8 mouse cellular contexts compared by ENCODE assay signal in the genomic region with DNA sequence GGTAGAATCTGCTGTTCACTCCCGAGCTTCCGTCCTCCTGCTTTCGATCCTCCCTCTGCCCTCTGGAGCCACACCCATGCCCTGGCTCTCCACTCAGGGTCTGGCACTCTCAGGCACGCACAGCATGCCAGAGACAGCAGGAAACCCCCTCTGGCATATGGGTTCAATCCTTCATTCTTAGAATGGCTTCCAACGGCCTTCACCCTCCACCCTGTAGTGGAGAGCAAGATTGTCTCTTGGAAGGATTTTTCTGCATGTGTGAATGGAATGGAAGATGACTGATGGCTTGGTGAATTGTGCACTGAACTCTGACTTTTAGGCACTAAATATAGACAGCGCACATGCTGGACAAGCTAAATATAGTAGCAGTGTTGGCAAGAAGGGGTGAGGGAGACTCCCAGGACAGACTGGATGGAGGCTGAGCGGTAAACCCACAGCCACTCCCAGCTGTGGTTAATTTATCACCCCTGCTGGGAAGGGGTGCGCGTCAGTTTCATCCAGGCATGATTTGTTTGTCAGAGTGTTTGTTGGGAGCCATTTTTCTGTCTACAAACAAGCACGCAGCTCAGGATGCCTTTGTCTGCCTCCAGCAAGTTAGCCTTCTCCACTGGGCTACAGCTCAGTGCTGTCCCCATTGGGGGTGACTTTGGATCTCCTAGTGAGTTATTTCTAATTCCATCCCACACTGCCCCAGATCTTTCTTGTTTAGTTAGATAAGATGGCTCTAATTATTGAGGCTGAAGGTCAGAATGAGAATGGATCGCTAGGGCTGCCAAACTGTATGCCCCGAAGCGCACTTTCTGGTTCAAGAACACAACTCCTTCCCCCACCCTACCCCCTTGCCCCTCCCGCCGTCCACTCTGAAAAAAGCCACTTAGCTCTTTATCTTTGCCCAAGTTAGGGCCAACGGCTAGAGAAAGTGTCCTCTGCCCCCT. TPM values are rescaled to one million over a fixed set of nuclear protein-coding genes. Genes with fewer than 3 reads are reported as not detected.
DNase-seq lines count a peak whose midpoint lies in the region; ATAC-seq and TF ChIP-seq lines count a peak whose summit lies in the region.
"Had no signal": no experiment of that assay in that cellular context is flagged by ENCODE, and none has a peak within 500 bp of the region (broad histone marks: within the 10 kb centered on the region; RNA-seq: fewer than 3 reads in every experiment).

No protein-coding gene starts in this region.

- H3K27me3 ChIP-seq in heart, embryonic 13.5 days (replicated peaks), result no peaks in the 10 kb centered on the region
- H3K27me3 ChIP-seq in kidney, postnatal 0 days (ENCODE audit: insufficient read depth, low read length), result no peaks in the 10 kb centered on the region
- no peaks in the 10 kb centered on the region for H3K27me3 ChIP-seq in neural tube, embryonic 12.5 days (replicated peaks)

- no peak; the same call in 1 of the 2 replicates for ATAC-seq in heart, embryonic 13.5 days (ENCODE audit: extremely low read depth, insufficient number of reproducible peaks, low FRiP score, low TSS enrichment)
- ATAC-seq in kidney, postnatal 0 days (replicated peaks; ENCODE audit: low FRiP score, low read depth), result no peak
- no peak for ATAC-seq in neural tube, embryonic 12.5 days (ENCODE audit: low FRiP score, low read depth)

- WGBS in heart, embryonic 13.5 days, result 22% methylated on average over 16 of the region's 16 CpGs
- WGBS in kidney, postnatal 0 days, result 50% methylated on average over 16 of the region's 16 CpGs
- whole genome bisulfite sequencing in neural tube, embryonic 12.5 days, result 56% methylated on average over 16 of the region's 16 CpGs

- H3K4me1 ChIP-seq in heart, embryonic 13.5 days, result peaks cover 44% of the 10 kb centered on the region
- H3K4me1 ChIP-seq in kidney, postnatal 0 days (replicated peaks; ENCODE audit: insufficient read depth, low read length), result no peaks in the 10 kb centered on the region; the same call in 1 of the 2 replicates
- peaks cover 4% of the 10 kb centered on the region; the same call in 1 of the 2 replicates for H3K4me1 ChIP-seq in neural tube, embryonic 12.5 days

- TF ChIP-seq CTCF in kidney, postnatal 0 days (IDR thresholded peaks at IDR 0.05; ENCODE audit: low read depth), result no peak

- peak overlapping the region; percentile 40 for H3K4me2 ChIP-seq in heart, embryonic 13.5 days
- H3K4me2 ChIP-seq in kidney, postnatal 0 days (ENCODE audit: low read length), result no peak overlapping the region
- H3K4me2 ChIP-seq in neural tube, embryonic 12.5 days (replicated peaks), result no peak overlapping the region

- H3K9me3 ChIP-seq in heart, embryonic 13.5 days, result no peaks in the 10 kb centered on the region
- H3K9me3 ChIP-seq in kidney, postnatal 0 days (replicated peaks; ENCODE audit: low read length), result no peaks in the 10 kb centered on the region
- no peaks in the 10 kb centered on the region for H3K9me3 ChIP-seq in neural tube, embryonic 12.5 days

- H3K27ac ChIP-seq in heart, embryonic 13.5 days (replicated peaks), result peak overlapping the region; percentile 93
- 0 out of 2 replicates have a peak overlapping the region, but pooled peaks have one; percentile 1 for H3K27ac ChIP-seq in kidney, postnatal 0 days
- 0 out of 2 replicates have a peak overlapping the region, but pooled peaks have one; percentile 33 for H3K27ac ChIP-seq in neural tube, embryonic 12.5 days
- H3K27ac ChIP-seq: liver, embryonic 14.5 days had no signal

- peak overlapping the region; percentile 44 for H3K9ac ChIP-seq in heart, embryonic 13.5 days
- no peak overlapping the region for H3K9ac ChIP-seq in kidney, postnatal 0 days (ENCODE audit: low read depth, low read length)
- H3K9ac ChIP-seq in neural tube, embryonic 12.5 days, result no peak overlapping the region
- H3K9ac ChIP-seq: liver, embryonic 14.5 days had no signal

- DNase-seq in adipocyte (ENCODE audit: low spot score), result peak; percentile 82
- peak; percentile 43 for DNase-seq in cerebellum, adult 8-10 months
- peak; percentile 31 for DNase-seq in kidney, postnatal 0 days (ENCODE audit: low spot score)
- no peak for DNase-seq in layer of hippocampus, adult 8-10 months (ENCODE audit: low spot score in 2 of 2)
- no peak for DNase-seq in ovary, postnatal 36 days (ENCODE audit: low spot score)

- H3K4me3 ChIP-seq in heart, embryonic 13.5 days, result no peak overlapping the region
- H3K4me3 ChIP-seq in kidney, postnatal 0 days (replicated peaks; ENCODE audit: low read depth, low read length), result no peak overlapping the region
- no peak overlapping the region for H3K4me3 ChIP-seq in neural tube, embryonic 12.5 days

- no peaks in the 10 kb centered on the region for H3K36me3 ChIP-seq in heart, embryonic 13.5 days
- H3K36me3 ChIP-seq in kidney, postnatal 0 days (ENCODE audit: insufficient read depth, low read length), result no peaks in the 10 kb centered on the region
- no peaks in the 10 kb centered on the region for H3K36me3 ChIP-seq in neural tube, embryonic 12.5 days

RNA-seq across cellular contexts. Expression of gene Xcl1, which starts 38.8 kb away (rescaled TPM):
- polyA plus RNA-seq in heart, embryonic 13.5 days (2015; fragmentation: Nextera tagmentation; extraction: Ambion mirVana), result not detected in 2 replicates
- not detected in 2 replicates for polyA plus RNA-seq in kidney, postnatal 0 days (2015; fragmentation: Nextera tagmentation; extraction: Ambion mirVana)
- polyA plus RNA-seq in neural tube, embryonic 12.5 days (2016; fragmentation: Nextera tagmentation; extraction: Ambion mirVana), result not detected in 2 replicates
- total RNA-seq in layer of hippocampus, adult 8-10 months (2022), result under 1 TPM in 1 of 4 experiments, not detected in 3; 0.93 TPM
- polyA plus RNA-seq: liver, embryonic 14.5 days had no signal

Comparison
In these comparisons a context has a peak if more than half of its experiments do, and no peak if none do; other contexts are left out.
1. DNase-seq: peak in adipocyte (single experiment), cerebellum, adult 8-10 months (single experiment) and kidney, postnatal 0 days (single experiment); none in layer of hippocampus, adult 8-10 months (0 of 2) and ovary, postnatal 36 days (single experiment).
2. H3K27ac ChIP-seq: peak in every context shown above with its lines; median percentile 93 in heart, embryonic 13.5 days; 33 in neural tube, embryonic 12.5 days; 1 in kidney, postnatal 0 days.